Comparison of ENCODE assay signal across 9 mouse cellular contexts in genomic region chr11:76483171-76483727, GRCm38 (mm10).
DNase-seq lines count a peak whose midpoint lies in the region; ATAC-seq and TF ChIP-seq lines count a peak whose summit lies in the region.
"Had no signal": no experiment of that assay in that cellular context is flagged by ENCODE, and none has a peak within 500 bp of the region (broad histone marks: within the 10 kb centered on the region; RNA-seq: fewer than 3 reads in every experiment).

No protein-coding gene starts in this region.

- TF ChIP-seq POLR2A in spleen, adult 2 months (IDR thresholded peaks at IDR 0.05; ENCODE audit: low read depth, low read length), result no peak

- H3K4me1 ChIP-seq in heart, embryonic 14.5 days (ENCODE audit: control insufficient read depth in 2 of 2, insufficient read depth in 2 of 2, low read length in 2 of 2), result peaks cover 26 to 37% of the 10 kb centered on the region in 2 experiments
- H3K4me1 ChIP-seq in spleen, adult 2 months (ENCODE audit: control insufficient read depth, insufficient read depth, insufficient read length), result peaks cover 37% of the 10 kb centered on the region; the same call in 1 of the 2 replicates
- H3K4me1 ChIP-seq in limb, embryonic 13.5 days, result peaks cover 19% of the 10 kb centered on the region
- H3K4me1 ChIP-seq in stomach, embryonic 16.5 days (ENCODE audit: control insufficient read depth, insufficient read depth, low read length), result peaks cover 17% of the 10 kb centered on the region; the same call in 1 of the 2 replicates

- H3K9ac ChIP-seq in heart, embryonic 14.5 days (ENCODE audit: low read length), result peak overlapping the region; percentile 40; the same call in 1 of the 2 replicates
- H3K9ac ChIP-seq in limb, embryonic 13.5 days, result peak overlapping the region; percentile 39; the same call in 1 of the 2 replicates
- H3K9ac ChIP-seq in stomach, embryonic 16.5 days (ENCODE audit: low read length), result peak overlapping the region; percentile 27; the same call in 1 of the 2 replicates

- intact Hi-C loops in heart, postnatal 36 days (cut with DNase I), result no loop called here

- peaks cover 37% of the 10 kb centered on the region for H3K36me3 ChIP-seq in heart, embryonic 14.5 days (ENCODE audit: control insufficient read depth, insufficient read depth, low read length)
- peaks cover 2% of the 10 kb centered on the region; the same call in 1 of the 2 replicates for H3K36me3 ChIP-seq in spleen, adult 2 months (ENCODE audit: control insufficient read depth, insufficient read depth, low read length)
- H3K36me3 ChIP-seq in limb, embryonic 13.5 days, result peaks cover 66% of the 10 kb centered on the region
- H3K36me3 ChIP-seq in stomach, embryonic 16.5 days (ENCODE audit: control insufficient read depth, insufficient read depth, low read length), result no peaks in the 10 kb centered on the region

- TF ChIP-seq CTCF in spleen, adult 2 months (IDR thresholded peaks at IDR 0.05; ENCODE audit: extremely low read depth, insufficient read depth, insufficient read length, insufficient replicate concordance), result no peak

- DNase-seq in heart, postnatal 36 days, result no peak
- DNase-seq in spleen, adult 2 months (ENCODE audit: low read depth in 1 of 2, low spot score in 2 of 2), result no peak
- no peak for DNase-seq in spleen, adult 18-20 months
- no peak for DNase-seq in ovary, postnatal 10 days (ENCODE audit: low spot score)
- DNase-seq in frontal cortex, postnatal 10 days (ENCODE audit: low spot score in 2 of 2), result no peak
- DNase-seq: thymus, adult 18-20 months had no signal

- ATAC-seq in heart, embryonic 14.5 days (ENCODE audit: insufficient number of reproducible peaks, insufficient read depth, low FRiP score, low read depth), result no peak
- ATAC-seq in limb, embryonic 13.5 days (ENCODE audit: low FRiP score, low read depth), result no peak
- ATAC-seq in stomach, embryonic 16.5 days (ENCODE audit: insufficient read depth, low FRiP score), result peak; percentile 68

- H3K9me3 ChIP-seq in heart, embryonic 14.5 days (ENCODE audit: control insufficient read depth, low read length), result no peaks in the 10 kb centered on the region
- H3K9me3 ChIP-seq in limb, embryonic 13.5 days, result no peaks in the 10 kb centered on the region
- no peaks in the 10 kb centered on the region for H3K9me3 ChIP-seq in stomach, embryonic 16.5 days (replicated peaks; ENCODE audit: control insufficient read depth, low read length)

- peak overlapping the region; percentile 18 to 73 for H3K27ac ChIP-seq in heart, embryonic 14.5 days (replicated peaks in 1 of 2; ENCODE audit: control insufficient read depth in 1 of 2, insufficient read depth in 1 of 2, low read depth in 2 of 2, low read length in 2 of 2)
- peak overlapping the region; percentile 66 for H3K27ac ChIP-seq in spleen, adult 2 months (ENCODE audit: insufficient read depth, low read length)
- peak overlapping the region; percentile 28; the same call in 1 of the 2 replicates for H3K27ac ChIP-seq in limb, embryonic 13.5 days
- peak overlapping the region; percentile 88 for H3K27ac ChIP-seq in stomach, embryonic 16.5 days (ENCODE audit: low read length)

- peak overlapping the region; percentile 25 for H3K4me2 ChIP-seq in heart, embryonic 14.5 days (ENCODE audit: low read length)
- no peak overlapping the region for H3K4me2 ChIP-seq in limb, embryonic 13.5 days (replicated peaks)
- H3K4me2 ChIP-seq in stomach, embryonic 16.5 days (ENCODE audit: low read depth, low read length), result no peak overlapping the region; the same call in 1 of the 2 replicates

- no peak overlapping the region for H3K4me3 ChIP-seq in heart, embryonic 14.5 days (ENCODE audit: control insufficient read depth in 1 of 2, insufficient read depth in 1 of 2, low read depth in 1 of 2, low read length in 2 of 2)
- H3K4me3 ChIP-seq in spleen, adult 2 months (ENCODE audit: extremely low read depth, insufficient read depth, insufficient read length), result no peak overlapping the region
- no peak overlapping the region for H3K4me3 ChIP-seq in limb, embryonic 13.5 days
- no peak overlapping the region for H3K4me3 ChIP-seq in stomach, embryonic 16.5 days (replicated peaks; ENCODE audit: low read length)

- 10% methylated on average over 4 of the region's 4 CpGs for WGBS in heart, embryonic 14.5 days
- 47% methylated on average over 4 of the region's 4 CpGs for WGBS in spleen, adult 2 months
- whole genome bisulfite sequencing in limb, embryonic 13.5 days, result 51% methylated on average over 4 of the region's 4 CpGs
- 21% methylated on average over 4 of the region's 4 CpGs for WGBS in stomach, embryonic 16.5 days

- no peaks in the 10 kb centered on the region for H3K27me3 ChIP-seq in heart, embryonic 14.5 days (ENCODE audit: control insufficient read depth, insufficient read depth, low read length)
- no peaks in the 10 kb centered on the region for H3K27me3 ChIP-seq in spleen, adult 2 months (ENCODE audit: control insufficient read depth, insufficient read depth, low read length)
- no peaks in the 10 kb centered on the region for H3K27me3 ChIP-seq in limb, embryonic 13.5 days
- no peaks in the 10 kb centered on the region for H3K27me3 ChIP-seq in stomach, embryonic 16.5 days (ENCODE audit: control insufficient read depth, insufficient read depth, low read length)

Comparison
In these comparisons a context has a peak if more than half of its experiments do, and no peak if none do; other contexts are left out.
1. H3K27ac ChIP-seq: peak in every context shown above with its lines; median percentile 88 in stomach, embryonic 16.5 days; 66 in spleen, adult 2 months; 46 in heart, embryonic 14.5 days; 28 in limb, embryonic 13.5 days.